Mouse (Mus musculus) heart, embryonic 16.5 days (tissue): ENCODE results near the gene Gtf2e1. TPM values are rescaled to one million over a fixed set of nuclear protein-coding genes. Genes with fewer than 3 reads are reported as not detected.

Experiments
- ATAC-seq: fragments of 200-750 bp; cut with Nextera tagmentation; replicated peaks from 2 replicates; pipeline ENCODE4 v1.8.0; 2017; ENCODE audit warnings: moderate number of reproducible peaks; ENCODE audit not compliant: insufficient read depth, low FRiP score; ENCODE audit errors: extremely low read depth
- H3K27ac ChIP-seq: fragments of 300-500 bp; sonication (generic); 2 replicates; pipeline ENCODE4 v1.5.1; 2014; ENCODE audit warnings: mild to moderate bottlenecking, low read length, control low read depth, moderate library complexity
- H3K27me3 ChIP-seq: fragments of 300-500 bp; sonication (generic); 2 replicates; pipeline ENCODE4 v1.6.1; 2014; ENCODE audit warnings: low read length, mixed read lengths; ENCODE audit not compliant: control insufficient read depth, insufficient read depth
- H3K36me3 ChIP-seq: fragments of 300-500 bp; sonication (generic); 2 replicates; pipeline ENCODE4 v1.6.1; 2014; ENCODE audit not compliant: control insufficient read depth, insufficient read depth
- H3K4me1 ChIP-seq: fragments of 300-500 bp; sonication (generic); 2 replicates; pipeline ENCODE4 v1.6.1; 2014; ENCODE audit warnings: low read length, mixed read lengths; ENCODE audit not compliant: control insufficient read depth, insufficient read depth
- H3K4me2 ChIP-seq: fragments of 300-500 bp; sonication (generic); 2 replicates; pipeline ENCODE4 v1.6.1; 2014; ENCODE audit warnings: low read depth, mild to moderate bottlenecking, control low read depth, low read length
- H3K4me3 ChIP-seq: fragments of 300-500 bp; sonication (generic); 2 replicates; pipeline ENCODE4 v1.5.1; 2014; ENCODE audit warnings: mild to moderate bottlenecking, control low read depth, low read length
- H3K9ac ChIP-seq: fragments of 300-500 bp; sonication (generic); 2 replicates; pipeline ENCODE4 v1.6.1; 2014; ENCODE audit warnings: low read length, control low read depth
- H3K9me3 ChIP-seq: fragments of 300-500 bp; sonication (generic); replicated peaks from 2 replicates; pipeline ENCODE4 v1.6.1; 2016; ENCODE audit warnings: low read length; ENCODE audit not compliant: control insufficient read depth
- WGBS: fragments of 180-500 bp; shearing (Covaris S2); extraction: QIAGEN DNeasy Blood & Tissue Kit; methylation state at CpG from one replicate; pipeline ENCODE4 v1.1.7; 2014; 5-methylcytosine and 5-hydroxymethylcytosine counted together
- polyA plus RNA-seq: library from polyadenylated mRNA; unstranded; fragments of >200 nt; fragmentation: Nextera tagmentation; extraction: Ambion mirVana; gene quantifications from 2 replicates; pipeline ENCODE4 v1.2.1, GENCODE M21; 2015

Gene Gtf2e1
- polyA plus RNA-seq, 1 experiment from 2014 or later: 20.9 TPM

GRCm38 (mm10) chr16:37562414-37562813 lies 22.8 kb upstream of the Gtf2e1 start:
- Histone ChIP-seq H3K36me3 (peaks cover 24% of the 10 kb centered on the region), H3K27me3 (no peaks in the 10 kb centered on the region), H3K4me2 (no peak overlapping the region), H3K9me3 (peaks cover 3% of the 10 kb centered on the region), H3K9ac (no peak overlapping the region), H3K4me3 (no peak overlapping the region), H3K27ac (no peak overlapping the region), H3K4me1 (0 out of 2 replicates have a peak, but pooled peaks cover 5% of the 10 kb centered on the region)
- WGBS: 90% methylated on average over 6 of the region's 6 CpGs
- no peak for ATAC-seq

GRCm38 (mm10) chr16:37552824-37553223 lies 13.2 kb upstream of the Gtf2e1 start:
- Histone ChIP-seq H3K36me3 (peaks cover 9% of the 10 kb centered on the region), H3K4me2 (no peak overlapping the region), H3K4me1 (peaks cover 17% of the 10 kb centered on the region), H3K4me3 (no peak overlapping the region), H3K27me3 (no peaks in the 10 kb centered on the region), H3K9me3 (no peaks in the 10 kb centered on the region), H3K27ac (no peak overlapping the region), H3K9ac (no peak overlapping the region)
- ATAC-seq: no peak
- WGBS: 86% methylated on average over 3 of the region's 3 CpGs

GRCm38 (mm10) chr16:37550981-37551380 lies 11.4 kb upstream of the Gtf2e1 start:
- Histone ChIP-seq H3K36me3 (no peaks in the 10 kb centered on the region), H3K4me2 (no peak overlapping the region), H3K27ac (peak overlapping the region; percentile 91), H3K4me1 (peaks cover 13% of the 10 kb centered on the region), H3K4me3 (no peak overlapping the region), H3K9me3 (no peaks in the 10 kb centered on the region), H3K27me3 (no peaks in the 10 kb centered on the region), H3K9ac (no peak overlapping the region)
- 50% methylated on average over 2 of the region's 2 CpGs for WGBS
- ATAC-seq: peak; percentile 78

GRCm38 (mm10) chr16:37550266-37550665 lies 10.7 kb upstream of the Gtf2e1 start:
- Histone ChIP-seq H3K36me3 (no peaks in the 10 kb centered on the region), H3K9me3 (no peaks in the 10 kb centered on the region), H3K4me1 (peaks cover 13% of the 10 kb centered on the region), H3K27ac (peak overlapping the region; percentile 91), H3K4me3 (no peak overlapping the region), H3K9ac (no peak overlapping the region; the same call in 1 of the 2 replicates), H3K4me2 (peak overlapping the region; percentile 54), H3K27me3 (no peaks in the 10 kb centered on the region)
- WGBS: 36% methylated on average over 3 of the region's 3 CpGs
- ATAC-seq: peak; percentile 86

GRCm38 (mm10) chr16:37546312-37546711 lies 6.7 kb upstream of the Gtf2e1 start:
- no peak for ATAC-seq
- H3K27me3 ChIP-seq: no peaks in the 10 kb centered on the region
- H3K4me2 ChIP-seq: no peak overlapping the region
- H3K27ac ChIP-seq: no peak overlapping the region
- no peak overlapping the region for H3K9ac ChIP-seq
- H3K4me1 ChIP-seq: peaks cover 11% of the 10 kb centered on the region
- no peaks in the 10 kb centered on the region for H3K9me3 ChIP-seq
- no peak overlapping the region for H3K4me3 ChIP-seq
- WGBS: 81% methylated on average over 5 of the region's 5 CpGs
- H3K36me3 ChIP-seq: peaks cover 14% of the 10 kb centered on the region; the same call in 1 of the 2 replicates

GRCm38 (mm10) chr16:37540776-37541175 lies 1.2 kb upstream of the Gtf2e1 start:
- WGBS: 68% methylated on average over 6 of the region's 6 CpGs
- peaks cover 16% of the 10 kb centered on the region for H3K4me1 ChIP-seq
- no peaks in the 10 kb centered on the region for H3K27me3 ChIP-seq
- ATAC-seq: no peak
- peaks cover 14% of the 10 kb centered on the region; the same call in 1 of the 2 replicates for H3K36me3 ChIP-seq
- peak overlapping the region; percentile 94 for H3K27ac ChIP-seq
- peak overlapping the region; percentile 98 for H3K4me3 ChIP-seq
- no peaks in the 10 kb centered on the region for H3K9me3 ChIP-seq
- H3K4me2 ChIP-seq: peak overlapping the region; percentile 71
- peak overlapping the region; percentile 34; the same call in 1 of the 2 replicates for H3K9ac ChIP-seq

- Histone ChIP-seq H3K9ac (peak overlapping the region; percentile 92), H3K27ac (peak overlapping the region; percentile 72), H3K36me3 (peaks cover 23% of the 10 kb centered on the region), H3K9me3 (no peaks in the 10 kb centered on the region), H3K4me3 (peak overlapping the region; percentile 98), H3K4me2 (peak overlapping the region; percentile 90), H3K27me3 (no peaks in the 10 kb centered on the region), H3K4me1 (peaks cover 18% of the 10 kb centered on the region)
- ATAC-seq: 0 out of 2 replicates have a peak, but pooled peaks have one; percentile 16
- 0% methylated on average over 22 of the region's 22 CpGs for WGBS
Measured at GRCm38 (mm10) chr16:37539240-37539610, 364 bp downstream of the Gtf2e1 start.

- Histone ChIP-seq H3K4me1 (peaks cover 11% of the 10 kb centered on the region), H3K4me2 (no peak overlapping the region), H3K9me3 (no peaks in the 10 kb centered on the region), H3K4me3 (no peak overlapping the region), H3K27me3 (no peaks in the 10 kb centered on the region), H3K9ac (no peak overlapping the region), H3K27ac (no peak overlapping the region), H3K36me3 (peaks cover 17% of the 10 kb centered on the region)
- 73% methylated on average over 8 of the region's 8 CpGs for WGBS
- ATAC-seq: no peak
Measured at GRCm38 (mm10) chr16:37533369-37534068, 6.1 kb downstream of the Gtf2e1 start.

- Histone ChIP-seq H3K27ac (no peak overlapping the region), H3K27me3 (no peaks in the 10 kb centered on the region), H3K4me3 (no peak overlapping the region), H3K4me1 (peaks cover 14% of the 10 kb centered on the region), H3K9me3 (no peaks in the 10 kb centered on the region), H3K4me2 (no peak overlapping the region), H3K36me3 (peaks cover 17% of the 10 kb centered on the region), H3K9ac (no peak overlapping the region)
- 81% methylated on average over 1 of the region's 1 CpGs for WGBS
- no peak for ATAC-seq
Measured at GRCm38 (mm10) chr16:37532046-37532445, 7.5 kb downstream of the Gtf2e1 start.
